Mouse (Mus musculus) megakaryocyte-erythroid progenitor cell, adult 5-6 weeks (primary cell): ENCODE data around the gene Polr3c. TPM values are rescaled to one million over a fixed set of nuclear protein-coding genes. Genes with fewer than 3 reads are reported as not detected.
"Not testable (repeated sequence)": the region's sequence is repeated elsewhere in the genome, so short reads cannot be mapped to it uniquely, and the experiment has no call there.

Experiments
- ATAC-seq: replicated peaks from 2 replicates; pipeline ENCODE4 v1.8.0; 2016; ENCODE audit warnings: mild to moderate bottlenecking, inconsistent platforms; ENCODE audit not compliant: severe bottlenecking, poor library complexity, low FRiP score, low TSS enrichment
- total RNA-seq, 2 experiments: library from RNA; stranded (forward) in 1 of 2; stranded (reverse) in 1 of 2; fragments of 200-1000, 215-1000 nt in 1 of 2; fragments of >200 nt in 1 of 2; fragmentation: Nextera tagmentation in 1 of 2; gene quantifications; 2 replicates each; pipeline ENCODE4 v1.2.3; 2014 to 2017

The Polr3c gene
- total RNA-seq, 2 experiments from 2014 or later, result 28.0 to 37.2 TPM

DNA sequence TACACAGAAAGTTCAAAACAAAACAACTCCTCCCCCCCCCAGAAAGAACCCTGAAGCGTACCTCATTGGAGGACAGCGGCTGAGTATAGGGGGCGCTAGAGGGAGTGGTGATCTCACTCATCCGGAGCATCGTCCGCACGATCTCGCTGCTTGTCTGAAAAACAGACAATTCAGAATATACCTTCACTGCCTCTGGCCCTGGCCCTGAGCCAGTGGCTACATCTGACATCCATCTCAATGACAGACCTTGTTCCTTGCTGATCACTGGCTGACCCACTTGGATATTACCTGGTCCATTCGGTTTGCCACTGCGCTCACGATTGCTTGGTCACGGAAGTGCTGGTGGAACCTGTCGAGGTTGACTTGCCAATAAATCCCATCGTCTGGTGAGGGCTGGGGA, 8.3 kb downstream of the Polr3c start:
- ATAC-seq, result peak; percentile 67

DNA sequence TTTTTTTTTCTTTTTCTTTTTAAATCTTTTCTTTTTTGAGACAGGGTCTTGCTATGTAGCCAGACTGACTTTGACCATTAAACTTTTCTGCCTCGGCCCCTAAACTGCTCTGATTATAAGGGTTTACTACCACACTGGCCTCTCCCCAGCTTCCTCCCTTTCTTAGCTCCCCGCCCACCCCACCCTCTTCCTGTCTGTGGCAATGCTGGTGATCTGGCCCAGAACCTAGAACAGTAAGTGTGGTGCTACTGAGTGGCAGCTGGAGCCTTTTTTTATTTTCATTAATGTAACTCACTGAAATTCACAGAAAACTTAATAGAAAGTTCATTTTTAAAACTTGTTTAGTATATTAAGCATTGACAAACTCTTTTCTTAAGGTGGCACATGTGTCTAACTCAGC, 11.6 kb downstream of the Polr3c start:
- ATAC-seq, result no peak

DNA sequence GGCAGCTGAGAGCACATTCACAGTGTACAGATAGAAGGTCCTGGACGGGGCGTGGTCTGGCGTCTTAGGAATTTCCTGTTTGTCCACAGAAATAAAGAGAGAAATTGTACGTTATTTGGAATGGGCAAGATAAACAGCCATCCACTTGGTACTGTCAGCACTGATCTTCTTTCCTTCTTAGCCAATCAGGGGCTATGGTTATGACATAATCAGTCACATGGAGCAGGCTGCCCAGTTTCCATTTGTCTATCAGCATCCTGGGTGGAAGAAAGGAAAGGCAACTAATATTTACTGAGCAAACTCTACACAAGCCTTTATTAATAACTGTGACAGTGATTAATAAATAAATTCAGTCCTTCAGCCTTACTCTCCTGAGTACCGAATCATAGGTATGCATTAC, 13.1 kb downstream of the Polr3c start:
- no peak for ATAC-seq

DNA sequence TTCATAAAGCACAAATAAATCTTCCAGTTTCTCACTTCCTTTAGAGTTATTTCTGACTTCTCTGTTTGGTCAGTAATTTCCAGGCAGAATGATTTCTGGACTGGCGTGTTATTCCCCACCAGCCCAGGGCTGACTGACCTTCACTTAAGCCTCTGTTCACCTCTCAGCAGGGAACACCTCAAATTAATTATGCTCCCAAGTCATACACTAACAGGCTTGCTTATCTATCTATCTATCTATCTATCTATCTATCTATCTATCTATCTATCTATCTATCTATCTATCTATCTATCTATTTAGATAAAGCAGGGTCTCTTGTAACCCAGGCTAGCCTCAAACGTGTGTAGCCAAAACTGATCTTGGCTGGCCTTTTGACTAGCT, 18.8 kb downstream of the Polr3c start:
- no peak for ATAC-seq

DNA sequence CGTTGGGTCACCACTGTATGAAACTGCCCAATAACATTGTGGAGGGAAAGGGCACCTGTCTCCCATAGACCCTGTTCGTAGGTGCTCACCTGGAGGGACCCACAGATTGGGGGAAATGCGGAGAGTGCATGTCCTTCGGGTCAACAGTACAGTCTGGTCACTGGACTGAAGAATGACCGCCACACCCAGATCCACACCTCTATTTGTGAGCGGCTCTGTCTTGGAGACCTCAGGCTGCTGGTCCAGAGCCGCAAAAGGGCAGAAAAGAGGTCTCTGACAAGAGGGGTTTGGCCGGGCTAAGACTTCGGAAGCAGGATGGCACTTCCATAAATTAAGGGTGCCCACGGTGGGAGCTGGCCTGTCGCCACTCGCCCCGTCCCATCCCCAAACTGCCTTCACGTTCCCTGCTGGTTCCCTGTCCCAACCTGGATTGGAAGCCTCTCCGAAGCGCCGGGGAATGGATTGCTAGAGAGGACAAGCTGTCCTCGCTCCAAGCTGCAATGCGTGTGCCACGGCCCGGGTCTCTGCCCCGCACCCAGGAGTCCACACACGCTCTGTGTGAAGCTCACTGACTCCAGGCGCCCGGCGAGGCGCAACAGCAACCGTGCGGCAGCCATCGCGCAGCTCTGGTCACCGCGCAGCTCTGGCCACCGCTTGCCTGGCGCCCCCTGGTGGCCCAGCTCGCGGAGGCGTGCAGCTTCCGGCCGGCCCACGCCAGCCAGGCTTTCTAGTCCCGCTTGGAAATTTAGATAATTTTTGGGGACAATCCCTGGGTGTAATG, 19.3 kb downstream of the Polr3c start, which contains the start of gene Nudt17:
Gene Nudt17, minus strand, starts transcription at position 660 of the 781 bp plus-strand sequence.
- peak; percentile 73 for ATAC-seq

DNA sequence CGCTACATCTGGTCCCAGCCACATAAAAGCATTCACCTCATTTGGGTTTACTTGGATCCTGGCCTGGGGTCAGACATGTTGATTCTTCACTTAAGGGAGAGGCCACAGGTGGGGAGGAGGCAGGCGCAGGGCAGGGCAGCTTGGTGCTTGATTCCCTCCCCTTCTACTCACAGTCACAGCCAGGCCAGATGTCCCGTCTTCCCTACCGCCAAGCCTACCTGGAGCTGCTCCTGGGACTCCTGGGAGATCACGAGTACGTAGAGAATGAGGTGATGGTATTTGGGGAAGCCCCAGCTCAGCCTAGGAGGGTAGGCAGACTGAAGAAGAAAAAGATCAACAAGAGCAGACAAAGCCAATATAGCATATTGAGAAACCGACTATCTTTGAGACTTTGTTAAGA, 20.4 kb downstream of the Polr3c start:
- ATAC-seq, result no peak

DNA sequence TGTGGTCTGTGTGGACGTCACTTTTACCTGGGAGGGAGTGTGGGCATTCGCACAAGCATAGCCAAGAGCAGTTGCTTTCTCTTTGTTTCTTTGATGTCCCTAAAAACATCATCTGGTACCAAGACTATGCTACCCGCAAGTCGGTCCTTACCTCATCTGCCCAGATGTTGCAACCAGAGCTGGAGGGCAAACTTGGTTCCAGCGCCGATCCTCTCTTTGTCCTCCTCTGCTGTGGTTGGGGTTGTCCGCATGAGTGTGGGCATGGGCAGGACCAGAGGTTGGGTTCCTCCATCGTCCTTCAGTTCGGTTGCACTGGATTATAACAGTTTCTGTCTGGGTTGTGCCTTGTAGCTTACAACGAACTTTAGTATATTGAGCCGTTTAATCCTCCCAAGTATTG, 21.2 kb downstream of the Polr3c start:
- ATAC-seq, result no peak

DNA sequence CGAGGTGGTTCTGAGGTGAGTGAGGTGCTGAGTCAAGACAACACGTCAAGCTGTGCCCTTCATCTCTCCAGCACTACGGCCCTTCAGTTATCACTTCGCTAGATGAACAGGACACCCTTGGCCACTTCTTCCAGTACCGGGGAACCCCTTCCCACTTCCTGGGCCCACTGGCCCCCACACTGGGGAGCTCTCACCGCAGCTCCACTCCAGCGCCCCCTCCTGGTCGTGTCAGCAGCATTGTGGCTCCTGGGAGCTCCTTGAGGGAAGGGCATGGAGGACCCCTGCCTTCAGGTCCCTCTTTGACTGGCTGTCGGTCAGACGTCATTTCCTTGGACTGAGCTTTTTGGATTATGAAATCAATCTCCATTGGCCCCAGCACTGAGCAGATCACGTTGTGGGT, 22.6 kb downstream of the Polr3c start:
- ATAC-seq, result 0 out of 2 replicates have a peak, but pooled peaks have one; percentile 27

DNA sequence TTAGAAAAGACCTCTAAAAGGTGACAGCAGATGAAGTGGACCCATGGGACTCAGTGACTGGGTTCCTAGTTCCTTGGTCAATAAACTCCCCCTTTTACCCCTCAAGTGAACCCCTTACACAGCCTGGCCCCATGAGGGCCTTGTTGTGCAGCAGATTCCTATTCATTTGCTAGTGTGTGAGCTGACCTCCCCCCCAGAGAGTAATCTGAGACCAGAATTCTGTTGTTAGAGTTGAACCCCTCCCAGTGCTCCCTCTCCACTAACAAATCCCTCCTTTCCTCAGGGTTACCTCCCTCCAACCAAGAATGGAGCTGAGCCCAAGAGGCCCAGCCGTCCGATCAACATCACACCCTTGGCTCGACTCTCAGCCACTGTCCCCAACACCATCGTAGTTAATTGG, 26.4 kb downstream of the Polr3c start:
- no peak for ATAC-seq

DNA sequence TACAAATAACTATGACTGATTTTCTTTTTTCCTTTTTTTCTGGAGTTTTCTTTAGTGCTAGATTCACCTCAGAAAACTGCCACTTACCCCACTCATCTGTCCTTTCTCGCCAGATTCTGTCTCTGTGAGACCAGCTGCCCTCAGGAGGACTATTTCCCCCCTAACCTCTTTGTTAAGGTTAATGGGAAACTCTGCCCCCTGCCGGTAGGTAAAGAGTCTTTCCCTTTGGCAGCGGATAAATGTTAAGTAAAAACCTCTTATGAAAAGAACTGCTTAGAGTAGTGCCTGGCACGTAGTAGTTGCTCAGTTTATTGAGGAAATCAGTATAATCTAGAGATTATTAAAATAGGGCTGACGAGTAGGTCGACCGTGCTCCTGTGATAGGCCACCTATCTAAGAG, 27.1 kb downstream of the Polr3c start:
- ATAC-seq, result no peak

DNA sequence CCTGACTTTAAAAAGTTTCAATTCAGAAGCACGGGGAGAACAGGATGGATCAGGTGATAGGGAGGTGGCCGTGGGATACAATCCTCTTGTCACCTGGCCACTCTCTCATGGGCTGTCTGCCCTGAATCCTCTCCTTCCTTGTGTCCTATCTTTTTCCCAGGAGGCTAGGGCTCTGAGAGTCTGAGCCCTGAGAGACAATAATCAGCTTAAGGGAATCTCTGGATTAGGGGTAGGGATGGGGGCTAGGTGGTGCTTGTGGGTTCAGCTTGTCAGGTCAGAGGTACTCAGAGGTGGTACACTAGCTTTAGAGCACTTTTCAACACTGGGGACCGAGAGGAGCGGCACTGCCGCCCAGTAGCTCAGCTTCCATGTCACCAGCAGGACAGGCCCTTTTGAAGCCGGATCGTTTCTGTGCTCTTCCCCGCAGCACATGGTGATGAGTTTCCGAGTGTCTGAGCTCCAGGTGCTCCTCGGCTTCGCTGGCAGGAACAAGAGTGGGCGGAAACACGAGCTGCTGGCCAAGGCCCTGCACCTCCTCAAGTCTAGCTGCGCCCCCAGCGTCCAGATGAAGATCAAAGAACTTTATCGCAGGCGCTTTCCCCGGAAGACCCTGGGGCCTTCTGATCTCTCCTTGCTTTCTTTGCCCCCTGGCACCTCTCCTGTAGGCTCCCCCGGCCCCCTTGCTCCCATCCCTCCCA, 28.3 kb downstream of the Polr3c start:
- no peak for ATAC-seq

DNA sequence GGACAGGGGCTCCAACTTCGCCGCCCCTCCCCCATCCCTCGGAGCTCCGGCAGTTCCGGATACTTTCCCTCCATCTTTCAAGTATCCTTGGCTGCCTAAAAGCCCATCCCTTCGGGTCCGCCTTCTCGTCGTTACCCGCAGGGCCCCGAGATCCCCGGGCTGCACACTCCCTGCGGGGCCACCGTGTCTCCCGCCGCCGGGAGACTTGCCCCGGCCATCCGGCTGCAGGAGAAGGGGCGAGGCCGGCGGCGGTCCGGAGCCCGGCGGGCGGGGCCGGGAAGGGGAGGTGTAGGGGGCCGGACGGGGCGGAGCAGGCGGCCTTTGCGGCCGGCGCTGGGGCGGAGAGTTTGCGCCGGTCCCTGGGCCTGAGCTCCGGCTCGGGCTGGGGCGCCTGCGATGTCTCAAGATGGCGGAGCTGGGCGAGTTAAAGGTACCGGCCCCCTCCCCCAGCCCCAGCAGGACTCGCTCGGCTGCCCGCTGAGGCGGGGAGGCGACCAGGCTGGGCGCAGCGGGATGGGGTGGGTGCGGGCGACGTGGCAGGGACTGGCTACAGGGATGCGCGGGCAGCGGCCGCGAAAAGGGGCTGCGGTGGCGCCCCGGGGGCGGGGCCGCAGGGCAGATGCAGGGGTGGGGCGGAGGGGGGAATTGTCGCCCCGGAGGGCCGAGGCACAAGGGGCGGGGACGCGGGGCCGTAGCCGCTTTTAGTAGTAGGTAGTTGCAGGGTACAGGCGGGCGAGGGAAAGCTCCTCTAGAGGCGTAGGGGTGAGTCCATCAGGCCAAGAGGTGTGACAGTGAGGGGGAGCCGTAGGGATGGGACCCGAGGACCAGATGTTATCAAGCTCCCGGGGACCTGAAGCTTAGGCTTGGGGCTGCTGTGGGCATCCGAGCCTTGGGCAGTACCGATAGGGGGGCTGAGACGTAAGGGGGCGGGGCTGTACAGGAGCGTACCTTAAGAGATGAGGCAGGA, 30.4 kb downstream of the Polr3c start:
- ATAC-seq, result peak; percentile 75

DNA sequence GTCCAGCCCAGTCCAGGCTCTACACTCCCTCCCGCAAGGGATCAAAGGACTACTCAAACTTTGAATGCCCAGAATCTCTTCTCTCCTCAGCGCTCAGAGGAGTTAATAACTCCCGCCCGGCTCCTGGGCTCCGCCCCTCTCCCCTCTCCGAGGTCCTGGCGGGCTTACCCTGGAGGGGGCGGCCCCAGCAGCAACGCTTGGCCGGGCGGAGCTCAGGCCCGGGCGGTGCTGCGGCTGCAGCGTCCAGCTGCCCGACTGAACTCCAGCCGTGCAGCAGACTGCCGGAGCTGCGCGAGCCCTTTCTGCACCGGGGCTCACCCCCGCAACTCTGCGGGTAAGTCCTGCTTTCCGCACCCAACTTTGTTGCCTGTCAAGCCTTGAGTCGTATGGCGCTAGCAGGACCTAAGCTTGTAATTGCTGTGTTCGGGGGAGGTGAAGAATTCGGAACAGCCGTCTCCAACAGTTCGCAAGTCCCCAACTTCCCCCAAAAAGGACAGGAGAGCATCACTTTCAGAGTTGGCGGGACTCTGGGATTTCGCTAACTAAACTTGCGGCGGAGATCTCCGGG, 31.1 kb downstream of the Polr3c start, which contains the start of gene Pias3:
Gene Pias3, plus strand, starts transcription at position 187 of the 568 bp plus-strand sequence.
- ATAC-seq, result peak; percentile 84

DNA sequence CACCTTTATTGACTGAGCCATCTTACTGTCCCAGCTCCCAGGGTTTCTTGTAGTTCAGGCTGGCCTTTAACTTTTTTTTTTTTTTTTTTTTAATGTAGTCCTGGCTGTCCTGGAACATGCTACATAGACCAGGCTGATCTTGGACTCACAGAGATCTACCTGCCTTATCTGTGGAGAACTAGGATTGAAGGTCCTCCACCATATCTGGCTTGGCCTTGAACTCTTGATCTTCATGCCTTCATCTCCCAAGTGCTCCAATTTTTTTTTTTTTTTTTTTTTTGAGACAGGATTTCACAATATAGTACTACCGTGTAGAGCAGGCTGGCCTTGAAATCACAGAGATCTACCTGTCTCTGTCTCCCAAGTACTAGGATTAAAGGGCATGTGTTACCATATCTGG, 33.8 kb downstream of the Polr3c start:
- ATAC-seq, result no peak

DNA sequence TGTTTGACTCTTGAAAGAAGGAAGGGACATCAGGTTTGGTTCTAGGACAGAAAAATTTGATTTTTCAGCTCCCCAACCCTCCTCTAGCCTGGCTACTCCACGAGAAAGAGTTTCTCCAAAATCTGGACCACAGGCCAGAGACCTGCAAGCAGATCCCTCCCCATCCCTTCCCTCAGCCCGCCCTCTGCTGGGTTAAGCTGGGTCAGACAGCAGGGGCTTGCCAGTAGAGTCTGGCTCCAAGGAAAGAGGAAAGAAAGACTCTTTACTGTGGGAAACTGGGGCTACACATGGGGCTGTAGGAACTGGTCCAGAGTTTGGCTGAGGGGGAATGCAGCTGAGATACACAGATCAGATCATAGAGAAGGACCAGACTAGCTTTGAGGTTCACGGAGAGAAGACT, 34.9 kb downstream of the Polr3c start:
- no peak for ATAC-seq

DNA sequence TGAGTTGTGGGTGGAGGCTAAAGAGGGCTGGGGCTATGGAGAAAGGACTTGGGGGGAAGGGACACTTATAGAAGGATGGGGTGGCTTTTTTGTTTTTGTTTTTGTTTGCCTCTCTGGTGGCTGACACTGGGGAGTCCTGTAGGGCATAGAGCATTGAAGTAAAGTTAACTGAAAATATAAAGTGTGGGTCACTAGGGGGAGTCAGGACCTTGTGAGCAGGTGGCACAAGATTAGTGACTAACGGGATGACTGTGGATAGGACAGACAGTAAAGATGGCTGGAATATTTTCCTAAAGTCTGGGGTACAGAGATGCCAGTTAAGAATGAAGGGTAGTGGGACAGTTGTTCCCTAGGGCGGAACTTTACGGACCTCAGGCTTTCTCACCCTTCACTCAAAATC, 37.1 kb downstream of the Polr3c start:
- peak; percentile 72 for ATAC-seq

DNA sequence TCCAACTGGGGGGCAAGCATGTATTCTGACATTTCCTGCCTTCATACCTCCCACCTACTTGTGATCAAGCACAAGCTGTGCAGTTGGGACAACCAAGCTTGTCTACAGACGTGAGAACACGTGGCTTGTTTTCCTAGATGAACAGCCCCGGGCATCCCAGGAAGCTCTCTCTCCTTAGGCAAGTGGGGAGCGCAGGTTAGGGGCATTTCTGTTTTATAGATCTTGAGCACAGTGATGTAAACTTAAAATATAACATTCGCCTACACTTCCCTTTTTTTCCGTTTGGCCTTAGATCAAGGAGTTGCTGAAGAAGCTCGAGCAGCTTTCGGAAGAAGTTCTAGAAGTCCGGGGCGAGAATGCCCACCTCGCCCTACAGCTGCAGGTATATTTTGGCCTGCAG, 38.6 kb downstream of the Polr3c start:
- no peak for ATAC-seq

DNA sequence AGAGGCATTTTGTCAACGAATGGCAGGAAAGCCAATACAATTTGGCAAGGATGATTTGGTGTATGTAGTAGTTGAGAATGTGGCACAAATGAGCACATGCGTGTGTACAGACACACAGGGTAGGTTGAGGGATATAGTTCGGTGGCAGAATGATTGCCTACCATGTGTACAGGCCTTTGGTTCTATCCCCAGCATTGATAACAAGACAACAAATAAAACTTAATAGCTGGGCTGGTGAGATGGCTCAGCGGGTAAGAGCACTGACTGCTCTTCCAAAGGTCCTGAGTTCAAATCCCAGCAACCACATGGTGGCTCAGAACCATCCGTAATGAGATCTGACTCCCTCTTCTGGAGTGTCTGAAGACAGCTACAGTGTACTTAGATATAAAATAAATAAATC, 41.4 kb downstream of the Polr3c start:
- ATAC-seq, result not testable (repeated sequence)

DNA sequence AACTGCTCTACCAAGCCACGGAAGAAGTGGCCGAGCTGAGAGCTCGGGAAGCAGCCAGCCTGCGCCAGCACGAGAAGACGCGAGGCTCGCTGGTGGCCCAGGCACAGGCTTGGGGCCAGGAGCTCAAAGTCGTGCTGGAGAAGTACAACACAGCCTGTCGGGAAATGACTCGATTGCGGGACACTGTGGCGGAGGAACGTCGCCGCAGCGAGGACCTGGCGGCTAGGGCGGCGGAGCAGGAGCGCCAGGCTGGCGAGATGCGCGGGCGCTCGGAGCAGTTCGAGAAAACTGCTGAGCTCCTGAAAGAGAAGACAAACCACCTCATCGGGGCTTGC, 42.6 kb downstream of the Polr3c start:
- 0 out of 2 replicates have a peak, but pooled peaks have one; percentile 34 for ATAC-seq
